Mouse (Mus musculus) cerebellum, postnatal 14 days (tissue): ENCODE data around the gene Speer4d.
A peak's percentile ranks its signal among the peaks of the same experiment; 100 is the strongest.
"Not testable (repeated sequence)": the region's sequence is repeated elsewhere in the genome, so short reads cannot be mapped to it uniquely, and the experiment has no call there.

Source experiments
- DNase-seq, 2 experiments: peaks; one replicate each; pipeline ENCODE4 v3.0.0; 2021; ENCODE audit warnings: mixed read lengths in 2 of 2

Speer4d gene

GRCm38 (mm10) chr5:15618764-15619163, at the start of gene Speer4d:
Gene Speer4d (plus strand): TSS chr5:15619064.
- DNase-seq: not testable (repeated sequence)

GRCm38 (mm10) chr5:15573735-15574134, 45.1 kb upstream of the Speer4d start:
- not testable (repeated sequence) for DNase-seq

GRCm38 (mm10) chr5:15577033-15577432, 41.8 kb upstream of the Speer4d start, which contains the start of gene Gm21083:
Gene Gm21083 (plus strand): TSS chr5:15577333.
- DNase-seq: not testable (repeated sequence)

- peak; percentile 25 to 54 for DNase-seq
Observed at GRCm38 (mm10) chr5:15586351-15586750, 32.5 kb upstream of the Speer4d start.

GRCm38 (mm10) chr5:15588291-15588690, 30.6 kb upstream of the Speer4d start:
- peak; percentile 6 to 16 for DNase-seq

- DNase-seq: not testable (repeated sequence)
Observed at GRCm38 (mm10) chr5:15590635-15591034, 28.2 kb upstream of the Speer4d start.

GRCm38 (mm10) chr5:15591577-15591976, 27.3 kb upstream of the Speer4d start:
- DNase-seq: not testable (repeated sequence)

- DNase-seq: not testable (repeated sequence)
Observed at GRCm38 (mm10) chr5:15598831-15599230, 20.0 kb upstream of the Speer4d start.

GRCm38 (mm10) chr5:15600342-15600741, 18.5 kb upstream of the Speer4d start:
- DNase-seq: peak; percentile 9 to 19

GRCm38 (mm10) chr5:15601481-15601880, 17.4 kb upstream of the Speer4d start:
- DNase-seq: not testable (repeated sequence)

GRCm38 (mm10) chr5:15601960-15602359, 16.9 kb upstream of the Speer4d start:
- not testable (repeated sequence) for DNase-seq

GRCm38 (mm10) chr5:15602424-15602947, 16.4 kb upstream of the Speer4d start:
- not testable (repeated sequence) for DNase-seq

- DNase-seq: not testable (repeated sequence)
Observed at GRCm38 (mm10) chr5:15603008-15603407, 15.9 kb upstream of the Speer4d start.

GRCm38 (mm10) chr5:15603585-15603984, 15.3 kb upstream of the Speer4d start:
- DNase-seq: not testable (repeated sequence)

- peak in 1 of 2 experiments; percentile 6 for DNase-seq
Observed at GRCm38 (mm10) chr5:15606677-15607076, 12.2 kb upstream of the Speer4d start.

GRCm38 (mm10) chr5:15610695-15611094, 8.2 kb upstream of the Speer4d start:
- peak; percentile 5 for DNase-seq

- DNase-seq: not testable (repeated sequence)
Observed at GRCm38 (mm10) chr5:15616195-15616594, 2.7 kb upstream of the Speer4d start.

GRCm38 (mm10) chr5:15628136-15628535, 9.3 kb downstream of the Speer4d start:
- DNase-seq: peak; percentile 8 to 30

- peak; percentile 2 to 9 for DNase-seq
Observed at GRCm38 (mm10) chr5:15630068-15630467, 11.2 kb downstream of the Speer4d start.

- not testable (repeated sequence) for DNase-seq
Observed at GRCm38 (mm10) chr5:15637637-15638036, 18.8 kb downstream of the Speer4d start.

- DNase-seq: peak in 1 of 2 experiments; percentile 3
Observed at GRCm38 (mm10) chr5:15645707-15646106, 26.8 kb downstream of the Speer4d start.

- peak; percentile 1 to 5 for DNase-seq
Observed at GRCm38 (mm10) chr5:15652334-15652733, 33.5 kb downstream of the Speer4d start.

GRCm38 (mm10) chr5:15656959-15657358, 38.1 kb downstream of the Speer4d start, which contains the start of gene 4930572O03Rik:
Gene 4930572O03Rik (minus strand): TSS chr5:15657059.
- DNase-seq: not testable (repeated sequence)

GRCm38 (mm10) chr5:15663847-15664246, 45.0 kb downstream of the Speer4d start:
- not testable (repeated sequence) for DNase-seq

GRCm38 (mm10) chr5:15670789-15671188, 51.9 kb downstream of the Speer4d start:
- not testable (repeated sequence) for DNase-seq
